Mouse (Mus musculus): ENCODE measurements around the gene Gm49394. TPM values are rescaled to one million over a fixed set of nuclear protein-coding genes. Genes with fewer than 3 reads are reported as not detected.

The Gm49394 gene
- polyA plus RNA-seq, 1 experiment from 2014 or later, result 0.11 TPM

GRCm38 (mm10) chr7:142657341-142657791, 12.4 kb downstream of the Gm49394 start:
- Histone ChIP-seq H3K4me3 (peak overlapping the region; percentile 77), H3K27me3 (ENCODE audit: low read depth, poor library complexity, severe bottlenecking) (peaks cover 100% of the 10 kb centered on the region), H3K36me3 (peaks cover 48% of the 10 kb centered on the region), H3K9me3 (replicated peaks) (no peaks in the 10 kb centered on the region), H3K27ac (peak overlapping the region; percentile 99), H3K4me1 (peaks cover 59% of the 10 kb centered on the region)
- no peak for DNase-seq (ENCODE audit: low spot score)
- WGBS, result 2% methylated on average over 8 of the region's 9 CpGs

- Histone ChIP-seq H3K4me1 (peaks cover 59% of the 10 kb centered on the region), H3K4me3 (peak overlapping the region; percentile 77), H3K27me3 (ENCODE audit: low read depth, poor library complexity, severe bottlenecking) (peaks cover 98% of the 10 kb centered on the region), H3K9me3 (replicated peaks) (no peaks in the 10 kb centered on the region), H3K36me3 (peaks cover 61% of the 10 kb centered on the region), H3K27ac (peak overlapping the region; percentile 99)
- DNase-seq (ENCODE audit: low spot score), result peak; percentile 69
- 17% methylated on average over 4 of the region's 4 CpGs for WGBS
Observed at GRCm38 (mm10) chr7:142656055-142656454, 13.7 kb downstream of the Gm49394 start.

- Histone ChIP-seq H3K9me3 (replicated peaks) (no peaks in the 10 kb centered on the region), H3K4me3 (peak overlapping the region; percentile 77), H3K27ac (peak overlapping the region; percentile 61), H3K4me1 (peaks cover 55% of the 10 kb centered on the region), H3K36me3 (peaks cover 63% of the 10 kb centered on the region), H3K27me3 (ENCODE audit: low read depth, poor library complexity, severe bottlenecking) (peaks cover 95% of the 10 kb centered on the region)
- no peak for DNase-seq (ENCODE audit: low spot score)
- 6% methylated on average over 11 of the region's 11 CpGs for WGBS
Observed at GRCm38 (mm10) chr7:142655633-142656032, 14.1 kb downstream of the Gm49394 start.

- WGBS, result 10% methylated on average over 18 of the region's 18 CpGs
- H3K4me1 ChIP-seq, result peaks cover 39% of the 10 kb centered on the region
Observed at GRCm38 (mm10) chr7:142653726-142654125, 16.0 kb downstream of the Gm49394 start.

GRCm38 (mm10) chr7:142646676-142647075, 23.1 kb downstream of the Gm49394 start:
- no peaks in the 10 kb centered on the region for H3K9me3 ChIP-seq (replicated peaks)
- DNase-seq (ENCODE audit: low spot score), result peak; percentile 49
- peak overlapping the region; percentile 0; the same call in 1 of the 2 replicates for H3K4me3 ChIP-seq
- peaks cover 10% of the 10 kb centered on the region for H3K36me3 ChIP-seq
- WGBS, result 29% methylated on average over 6 of the region's 6 CpGs
- peaks cover 11% of the 10 kb centered on the region; the same call in 1 of the 2 replicates for H3K27me3 ChIP-seq (ENCODE audit: low read depth, poor library complexity, severe bottlenecking)
- peak overlapping the region; percentile 75 for H3K27ac ChIP-seq
- H3K4me1 ChIP-seq, result peaks cover 27% of the 10 kb centered on the region

More at GRCm38 (mm10) chr7:142653726-142654125, 16.0 kb downstream of the Gm49394 start:
- peaks cover 65% of the 10 kb centered on the region for H3K36me3 ChIP-seq
- H3K4me3 ChIP-seq, result peak overlapping the region; percentile 77
- peak; percentile 57 for DNase-seq (ENCODE audit: low spot score)
- H3K9me3 ChIP-seq (replicated peaks), result no peaks in the 10 kb centered on the region
- H3K27me3 ChIP-seq (ENCODE audit: low read depth, poor library complexity, severe bottlenecking), result peaks cover 76% of the 10 kb centered on the region
- H3K27ac ChIP-seq, result no peak overlapping the region

- Histone ChIP-seq H3K9me3 (replicated peaks) (no peaks in the 10 kb centered on the region), H3K36me3 (no peaks in the 10 kb centered on the region), H3K4me3 (0 out of 2 replicates have a peak overlapping the region, but pooled peaks have one; percentile 1), H3K27me3 (ENCODE audit: low read depth, poor library complexity, severe bottlenecking) (0 out of 2 replicates have a peak, but pooled peaks cover 4% of the 10 kb centered on the region), H3K27ac (peak overlapping the region; percentile 75), H3K4me1 (peaks cover 27% of the 10 kb centered on the region)
- DNase-seq (ENCODE audit: low spot score), result peak; percentile 66
- 24% methylated on average over 5 of the region's 5 CpGs for WGBS
Observed at GRCm38 (mm10) chr7:142645045-142645444, 24.7 kb downstream of the Gm49394 start.

GRCm38 (mm10) chr7:142636178-142636577, 33.6 kb downstream of the Gm49394 start:
- no peak overlapping the region for H3K4me3 ChIP-seq
- peak overlapping the region; percentile 38; the same call in 1 of the 2 replicates for H3K27ac ChIP-seq
- peaks cover 15% of the 10 kb centered on the region for H3K4me1 ChIP-seq
- H3K36me3 ChIP-seq, result no peaks in the 10 kb centered on the region
- H3K9me3 ChIP-seq (replicated peaks), result no peaks in the 10 kb centered on the region
- H3K27me3 ChIP-seq (ENCODE audit: low read depth, poor library complexity, severe bottlenecking), result no peaks in the 10 kb centered on the region
- no peak for DNase-seq (ENCODE audit: low spot score)

GRCm38 (mm10) chr7:142630691-142631090, 39.1 kb downstream of the Gm49394 start:
- Histone ChIP-seq H3K9me3 (replicated peaks) (no peaks in the 10 kb centered on the region), H3K36me3 (peaks cover 2% of the 10 kb centered on the region; the same call in 1 of the 2 replicates), H3K27ac (no peak overlapping the region), H3K4me1 (0 out of 2 replicates have a peak, but pooled peaks cover 3% of the 10 kb centered on the region), H3K27me3 (ENCODE audit: low read depth, poor library complexity, severe bottlenecking) (no peaks in the 10 kb centered on the region), H3K4me3 (no peak overlapping the region)
- DNase-seq (ENCODE audit: low spot score), result no peak
- 84% methylated on average over 10 of the region's 10 CpGs for WGBS

GRCm38 (mm10) chr7:142629806-142630205, 39.9 kb downstream of the Gm49394 start:
- WGBS, result 84% methylated on average over 6 of the region's 6 CpGs
- no peaks in the 10 kb centered on the region for H3K27me3 ChIP-seq (ENCODE audit: low read depth, poor library complexity, severe bottlenecking)

GRCm38 (mm10) chr7:142622180-142622579, 47.6 kb downstream of the Gm49394 start:
- H3K27ac ChIP-seq, result 0 out of 2 replicates have a peak overlapping the region, but pooled peaks have one; percentile 14
- H3K27me3 ChIP-seq (ENCODE audit: low read depth, poor library complexity, severe bottlenecking), result no peaks in the 10 kb centered on the region
- H3K9me3 ChIP-seq (replicated peaks), result no peaks in the 10 kb centered on the region
- H3K4me3 ChIP-seq, result no peak overlapping the region
- H3K36me3 ChIP-seq, result peaks cover 33% of the 10 kb centered on the region; the same call in 1 of the 2 replicates
- 0 out of 2 replicates have a peak, but pooled peaks cover 3% of the 10 kb centered on the region for H3K4me1 ChIP-seq
- no peak for DNase-seq (ENCODE audit: low spot score)
- WGBS, result 84% methylated on average over 4 of the region's 4 CpGs

More at GRCm38 (mm10) chr7:142629806-142630205, 39.9 kb downstream of the Gm49394 start:
- Histone ChIP-seq H3K4me1 (0 out of 2 replicates have a peak, but pooled peaks cover 3% of the 10 kb centered on the region), H3K9me3 (replicated peaks) (no peaks in the 10 kb centered on the region), H3K36me3 (peaks cover 2% of the 10 kb centered on the region; the same call in 1 of the 2 replicates), H3K27ac (no peak overlapping the region), H3K4me3 (no peak overlapping the region)
- DNase-seq (ENCODE audit: low spot score), result no peak

GRCm38 (mm10) chr7:142613077-142613476, 56.7 kb downstream of the Gm49394 start:
- Histone ChIP-seq H3K27me3 (ENCODE audit: low read depth, poor library complexity, severe bottlenecking) (no peaks in the 10 kb centered on the region), H3K27ac (peak overlapping the region; percentile 69), H3K4me3 (no peak overlapping the region), H3K4me1 (peaks cover 47% of the 10 kb centered on the region), H3K9me3 (replicated peaks) (no peaks in the 10 kb centered on the region), H3K36me3 (peaks cover 16% of the 10 kb centered on the region)
- no peak for DNase-seq (ENCODE audit: low spot score)
- WGBS, result 65% methylated on average over 2 of the region's 2 CpGs

GRCm38 (mm10) chr7:142610627-142611406, 58.9 kb downstream of the Gm49394 start:
- Histone ChIP-seq H3K36me3 (peaks cover 8% of the 10 kb centered on the region), H3K9me3 (replicated peaks) (no peaks in the 10 kb centered on the region), H3K4me3 (peak overlapping the region; percentile 37), H3K27ac (peak overlapping the region; percentile 88), H3K4me1 (peaks cover 55% of the 10 kb centered on the region), H3K27me3 (ENCODE audit: low read depth, poor library complexity, severe bottlenecking) (no peaks in the 10 kb centered on the region)
- 1% methylated on average over 12 of the region's 12 CpGs for WGBS
- peak; percentile 86 for DNase-seq (ENCODE audit: low spot score)

- Histone ChIP-seq H3K36me3 (no peaks in the 10 kb centered on the region), H3K27ac (peak overlapping the region; percentile 31; the same call in 1 of the 2 replicates), H3K9me3 (replicated peaks) (no peaks in the 10 kb centered on the region), H3K4me3 (no peak overlapping the region), H3K4me1 (peaks cover 42% of the 10 kb centered on the region), H3K27me3 (ENCODE audit: low read depth, poor library complexity, severe bottlenecking) (no peaks in the 10 kb centered on the region)
- 89% methylated on average over 2 of the region's 2 CpGs for WGBS
- DNase-seq (ENCODE audit: low spot score), result no peak
Observed at GRCm38 (mm10) chr7:142600921-142601320, 68.8 kb downstream of the Gm49394 start.

All from limb, embryonic 10.5 days (tissue).